Mouse (Mus musculus) stomach, embryonic 14.5 days (tissue): ENCODE data around the gene Krt78. TPM values are rescaled to one million over a fixed set of nuclear protein-coding genes. Genes with fewer than 3 reads are reported as not detected.

Experiments
- ATAC-seq: fragments of 200-750 bp; cut with Nextera tagmentation; 2 replicates; pipeline ENCODE4 v1.8.0; 2017; ENCODE audit warnings: low read depth, moderate TSS enrichment; ENCODE audit not compliant: insufficient number of reproducible peaks, insufficient read depth, low FRiP score
- H3K27ac ChIP-seq: fragments of 300-500 bp; sonication (generic); 2 replicates; pipeline ENCODE4 v1.5.1; 2014; ENCODE audit warnings: mild to moderate bottlenecking, low read length, moderate library complexity, mixed read lengths
- H3K27me3 ChIP-seq: fragments of 300-500 bp; sonication (generic); 2 replicates; pipeline ENCODE4 v1.6.1; 2014; ENCODE audit warnings: low read length, control low read depth, mixed read lengths; ENCODE audit not compliant: control insufficient read depth, insufficient read depth
- H3K36me3 ChIP-seq: fragments of 300-500 bp; sonication (generic); 2 replicates; pipeline ENCODE4 v1.6.1; 2014; ENCODE audit warnings: mild to moderate bottlenecking, control low read depth, low read length, moderate library complexity, mixed read lengths; ENCODE audit not compliant: control insufficient read depth, insufficient read depth
- H3K4me1 ChIP-seq: fragments of 300-500 bp; sonication (generic); 2 replicates; pipeline ENCODE4 v1.6.1; 2014; ENCODE audit warnings: low read length, control low read depth, mixed read lengths; ENCODE audit not compliant: control insufficient read depth, insufficient read depth
- H3K4me2 ChIP-seq: fragments of 300-500 bp; sonication (generic); replicated peaks from 2 replicates; pipeline ENCODE4 v1.6.1; 2014; ENCODE audit warnings: low read depth, low read length, control low read depth
- H3K4me3 ChIP-seq: fragments of 300-500 bp; sonication (generic); 2 replicates; pipeline ENCODE4 v1.5.1; 2014; ENCODE audit warnings: low read depth, low read length, control low read depth
- H3K9ac ChIP-seq: fragments of 300-500 bp; sonication (generic); replicated peaks from 2 replicates; pipeline ENCODE4 v1.6.1; 2014; ENCODE audit warnings: low read depth, mild to moderate bottlenecking, control low read depth, low read length, moderate library complexity, mixed read lengths
- H3K9me3 ChIP-seq: fragments of 300-500 bp; sonication (generic); 2 replicates; pipeline ENCODE4 v1.6.1; 2016; ENCODE audit warnings: low read depth, low read length, control low read depth; ENCODE audit not compliant: control insufficient read depth
- WGBS: fragments of 180-500 bp; shearing (Covaris S2); extraction: QIAGEN DNeasy Blood & Tissue Kit; methylation state at CpG from one replicate; pipeline ENCODE4 v1.1.7; 2014; 5-methylcytosine and 5-hydroxymethylcytosine counted together
- polyA plus RNA-seq: library from polyadenylated mRNA; unstranded; fragments of >200 nt; fragmentation: Nextera tagmentation; extraction: Ambion mirVana; gene quantifications from 2 replicates; pipeline ENCODE4 v1.2.1, GENCODE M21; 2014

Gene Krt78
- polyA plus RNA-seq, 1 experiment from 2014 or later = 0.36 TPM

- Histone ChIP-seq H3K4me3 (no peak overlapping the region), H3K27ac (no peak overlapping the region), H3K36me3 (no peaks in the 10 kb centered on the region), H3K4me1 (peaks cover 10% of the 10 kb centered on the region; the same call in 1 of the 2 replicates), H3K9ac (no peak overlapping the region), H3K4me2 (no peak overlapping the region), H3K27me3 (no peaks in the 10 kb centered on the region), H3K9me3 (no peaks in the 10 kb centered on the region)
- no peak for ATAC-seq
- WGBS = 62% methylated on average over 1 of the region's 1 CpGs
These were observed 29.0 kb downstream of the Krt78 start for GRCm38 (mm10) chr15:101925041-101925440.

- no peaks in the 10 kb centered on the region for H3K36me3 ChIP-seq
- H3K9me3 ChIP-seq = no peaks in the 10 kb centered on the region
- no peak within 1 kb of the TSS for H3K9ac ChIP-seq
- H3K4me3 ChIP-seq = no peak within 1 kb of the TSS
- WGBS = 64% methylated on average over 11 of the region's 11 CpGs
- no peaks in the 10 kb centered on the region for H3K27me3 ChIP-seq
- peaks cover 6% of the 10 kb centered on the region; the same call in 1 of the 2 replicates for H3K4me1 ChIP-seq
- no peak within 1 kb of the TSS for H3K4me2 ChIP-seq
- ATAC-seq = no peak
- H3K27ac ChIP-seq = no peak within 1 kb of the TSS
These were observed 29.5 kb downstream of the Krt78 start, which contains the start of gene Krt4 for GRCm38 (mm10) chr15:101924635-101925034. TSS of gene Krt4 (minus strand) at chr15:101924735.

GRCm38 (mm10) chr15:101922296-101922695 lies 31.8 kb downstream of the Krt78 start:
- no peak overlapping the region for H3K4me3 ChIP-seq
- no peaks in the 10 kb centered on the region for H3K27me3 ChIP-seq
- no peaks in the 10 kb centered on the region for H3K4me1 ChIP-seq
- no peak overlapping the region for H3K4me2 ChIP-seq
- H3K27ac ChIP-seq = no peak overlapping the region
- no peak for ATAC-seq
- no peaks in the 10 kb centered on the region for H3K36me3 ChIP-seq
- no peaks in the 10 kb centered on the region for H3K9me3 ChIP-seq
- 72% methylated on average over 2 of the region's 2 CpGs for WGBS
- H3K9ac ChIP-seq = no peak overlapping the region

- no peaks in the 10 kb centered on the region for H3K4me1 ChIP-seq
- H3K4me2 ChIP-seq = no peak overlapping the region
- no peaks in the 10 kb centered on the region for H3K9me3 ChIP-seq
- no peak overlapping the region for H3K9ac ChIP-seq
- H3K36me3 ChIP-seq = no peaks in the 10 kb centered on the region
- WGBS = 73% methylated on average over 2 of the region's 2 CpGs
- H3K27me3 ChIP-seq = no peaks in the 10 kb centered on the region
- no peak for ATAC-seq
- H3K27ac ChIP-seq = no peak overlapping the region
- no peak overlapping the region for H3K4me3 ChIP-seq
These were observed 38.0 kb downstream of the Krt78 start for GRCm38 (mm10) chr15:101916072-101916471.

GRCm38 (mm10) chr15:101904849-101905248 lies 49.2 kb downstream of the Krt78 start:
- no peak overlapping the region for H3K9ac ChIP-seq
- no peak overlapping the region for H3K27ac ChIP-seq
- H3K27me3 ChIP-seq = no peaks in the 10 kb centered on the region
- H3K4me3 ChIP-seq = no peak overlapping the region
- no peaks in the 10 kb centered on the region for H3K36me3 ChIP-seq
- no peak overlapping the region for H3K4me2 ChIP-seq
- no peaks in the 10 kb centered on the region for H3K9me3 ChIP-seq
- H3K4me1 ChIP-seq = no peaks in the 10 kb centered on the region
- no peak for ATAC-seq
- 78% methylated on average over 5 of the region's 5 CpGs for WGBS

GRCm38 (mm10) chr15:101902171-101903149 lies 51.6 kb downstream of the Krt78 start:
- Histone ChIP-seq H3K27me3 (no peaks in the 10 kb centered on the region), H3K4me3 (no peak overlapping the region), H3K4me2 (no peak overlapping the region), H3K9ac (no peak overlapping the region), H3K9me3 (no peaks in the 10 kb centered on the region), H3K36me3 (no peaks in the 10 kb centered on the region), H3K4me1 (no peaks in the 10 kb centered on the region), H3K27ac (no peak overlapping the region)
- WGBS = 46% methylated on average over 12 of the region's 12 CpGs
- no peak for ATAC-seq

Other genes starting within 250 kb of the Krt78 start
- gene Krt5, start 241.4 kb downstream of the Krt78 start, polyA plus RNA-seq = 50.0 and 65.6 TPM in 2 replicates
- not detected in 2 replicates for gene Krt71, start 211.2 kb downstream of the Krt78 start, polyA plus RNA-seq
- gene Krt72, start 167.8 kb downstream of the Krt78 start, polyA plus RNA-seq = not detected in 2 replicates
- not detected in 2 replicates for gene Krt73, start 151.9 kb downstream of the Krt78 start, polyA plus RNA-seq
- gene Krt2, start 136.1 kb downstream of the Krt78 start, polyA plus RNA-seq = not detected in 2 replicates
- 1.4 and 1.9 TPM in 2 replicates for gene Krt1, start 103.5 kb downstream of the Krt78 start, polyA plus RNA-seq
- 0.13 and 0.14 TPM in 2 replicates for gene Krt77, start 84.6 kb downstream of the Krt78 start, polyA plus RNA-seq
- gene Krt76, start 61.4 kb downstream of the Krt78 start, polyA plus RNA-seq = not detected in 2 replicates
- 60.1 and 100 TPM in 2 replicates for gene Krt4, start 29.6 kb downstream of the Krt78 start, polyA plus RNA-seq
- 0.38 and 0.78 TPM in 2 replicates for gene Krt79, start 14.0 kb downstream of the Krt78 start, polyA plus RNA-seq
- gene Krt8, start 50.2 kb upstream of the Krt78 start, polyA plus RNA-seq = 707 and 780 TPM in 2 replicates
- 407 and 452 TPM in 2 replicates for gene Krt18, start 73.9 kb upstream of the Krt78 start, polyA plus RNA-seq
- gene Eif4b, start 119.5 kb upstream of the Krt78 start, polyA plus RNA-seq = 129 and 134 TPM in 2 replicates
- 42.6 and 48.5 TPM in 2 replicates for gene Tns2, start 146.1 kb upstream of the Krt78 start, polyA plus RNA-seq
- 15.2 and 16.7 TPM in 2 replicates for gene Spryd3, start 181.9 kb upstream of the Krt78 start, polyA plus RNA-seq
- gene Igfbp6, start 190.1 kb upstream of the Krt78 start, polyA plus RNA-seq = 12.4 and 13.1 TPM in 2 replicates
- 2.1 and 2.2 TPM in 2 replicates for gene Soat2, start 196.2 kb upstream of the Krt78 start, polyA plus RNA-seq
- 52.0 and 54.0 TPM in 2 replicates for gene Zfp740, start 249.0 kb upstream of the Krt78 start, polyA plus RNA-seq